In the genomic region with DNA sequence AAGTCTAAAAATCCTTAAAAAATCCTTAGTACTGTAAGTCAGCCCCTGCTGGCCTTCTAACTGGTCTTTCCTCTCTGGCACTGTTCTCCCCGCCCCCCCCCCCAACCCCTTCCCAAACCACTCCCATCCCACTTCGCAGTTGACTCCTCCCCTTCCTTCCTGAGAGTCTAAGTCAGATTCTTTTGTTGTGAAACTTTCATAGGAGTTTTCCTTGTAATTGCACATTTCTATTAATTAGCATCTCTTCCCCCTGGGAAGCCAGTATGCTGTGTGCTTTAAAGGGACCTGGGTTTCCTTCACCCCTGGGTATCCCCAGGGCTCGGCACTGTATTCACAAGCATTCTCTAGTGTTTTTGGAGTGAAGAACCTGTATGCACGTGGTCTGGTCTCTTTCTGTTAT, we compare ENCODE assay signal across 10 mouse cellular contexts. TPM values are rescaled to one million over a fixed set of nuclear protein-coding genes. Genes with fewer than 3 reads are reported as not detected.
DNase-seq lines count a peak whose midpoint lies in the region; ATAC-seq and TF ChIP-seq lines count a peak whose summit lies in the region.
"Had no signal": no experiment of that assay in that cellular context is flagged by ENCODE, and none has a peak within 500 bp of the region (broad histone marks: within the 10 kb centered on the region; RNA-seq: fewer than 3 reads in every experiment).

No protein-coding gene starts in this region.

- H3K4me2 ChIP-seq in stomach, embryonic 16.5 days (ENCODE audit: low read depth, low read length): 0 out of 2 replicates have a peak overlapping the region, but pooled peaks have one; percentile 2
- H3K4me2 ChIP-seq in stomach, postnatal 0 days (replicated peaks; ENCODE audit: low read depth): no peak overlapping the region
- H3K4me2 ChIP-seq in heart, embryonic 16.5 days (ENCODE audit: low read depth, low read length): 0 out of 2 replicates have a peak overlapping the region, but pooled peaks have one; percentile 31
- H3K4me2 ChIP-seq in intestine, postnatal 0 days (replicated peaks; ENCODE audit: low read depth): no peak overlapping the region
- H3K4me2 ChIP-seq: hindbrain, embryonic 12.5 days; stomach, embryonic 15.5 days had no signal

- H3K9ac ChIP-seq in stomach, embryonic 16.5 days (ENCODE audit: low read length): peak overlapping the region; percentile 23; the same call in 1 of the 2 replicates
- H3K9ac ChIP-seq in stomach, postnatal 0 days (ENCODE audit: low read length): no peak overlapping the region
- H3K9ac ChIP-seq in heart, embryonic 16.5 days (ENCODE audit: low read length): no peak overlapping the region
- no peak overlapping the region for H3K9ac ChIP-seq in intestine, postnatal 0 days (ENCODE audit: low read depth, low read length)
- H3K9ac ChIP-seq: hindbrain, embryonic 12.5 days; stomach, embryonic 15.5 days had no signal

- H3K4me1 ChIP-seq in stomach, embryonic 16.5 days (ENCODE audit: control insufficient read depth, insufficient read depth, low read length): peaks cover 54% of the 10 kb centered on the region
- H3K4me1 ChIP-seq in stomach, postnatal 0 days (replicated peaks; ENCODE audit: control insufficient read depth, insufficient read depth): peaks cover 12% of the 10 kb centered on the region; the same call in 1 of the 2 replicates
- peaks cover 70% of the 10 kb centered on the region for H3K4me1 ChIP-seq in heart, embryonic 16.5 days (ENCODE audit: control insufficient read depth, insufficient read depth, low read length)
- H3K4me1 ChIP-seq in intestine, postnatal 0 days (replicated peaks; ENCODE audit: control insufficient read depth, insufficient read depth, low read length): no peaks in the 10 kb centered on the region

- peak overlapping the region; percentile 47; the same call in 1 of the 2 replicates for H3K27ac ChIP-seq in stomach, embryonic 16.5 days (ENCODE audit: low read length)
- H3K27ac ChIP-seq in stomach, postnatal 0 days (replicated peaks): no peak overlapping the region
- H3K27ac ChIP-seq in heart, embryonic 16.5 days (ENCODE audit: low read length): no peak overlapping the region
- no peak overlapping the region for H3K27ac ChIP-seq in intestine, postnatal 0 days (ENCODE audit: low read depth, low read length)
- H3K27ac ChIP-seq: hindbrain, embryonic 12.5 days had no signal

- no peak for TF ChIP-seq EP300 in stomach, postnatal 0 days (optimal IDR thresholded peaks at IDR 0.05)

- peak; percentile 2 to 17 for DNase-seq in kidney, adult 8-10 months
- DNase-seq in kidney, adult 18-20 months: no peak
- DNase-seq in stomach, postnatal 0 days (ENCODE audit: low spot score): no peak
- DNase-seq in naive thymus-derived CD4-positive, alpha-beta T cell, adult 2 months (ENCODE audit: low read depth): peak; percentile 36
- DNase-seq: right cerebral cortex, postnatal 14 days had no signal

- no peak overlapping the region for H3K4me3 ChIP-seq in stomach, embryonic 16.5 days (replicated peaks; ENCODE audit: low read length)
- no peak overlapping the region for H3K4me3 ChIP-seq in stomach, postnatal 0 days (ENCODE audit: low read depth, low read length)
- no peak overlapping the region for H3K4me3 ChIP-seq in heart, embryonic 16.5 days (ENCODE audit: low read length)
- no peak overlapping the region for H3K4me3 ChIP-seq in intestine, postnatal 0 days (ENCODE audit: low read depth, low read length)
- H3K4me3 ChIP-seq: hindbrain, embryonic 12.5 days; stomach, embryonic 15.5 days had no signal

- 30% methylated on average over 4 of the region's 4 CpGs for WGBS in stomach, embryonic 16.5 days
- WGBS in stomach, postnatal 0 days: 35% methylated on average over 4 of the region's 4 CpGs
- 29% methylated on average over 4 of the region's 4 CpGs for WGBS in heart, embryonic 16.5 days
- WGBS in intestine, postnatal 0 days: 50% methylated on average over 4 of the region's 4 CpGs

- no peaks in the 10 kb centered on the region; the same call in 1 of the 2 replicates for H3K36me3 ChIP-seq in stomach, embryonic 16.5 days (ENCODE audit: control insufficient read depth, insufficient read depth, low read length)
- no peaks in the 10 kb centered on the region for H3K36me3 ChIP-seq in stomach, postnatal 0 days (ENCODE audit: control insufficient read depth, insufficient read depth, low read length)
- H3K36me3 ChIP-seq in heart, embryonic 16.5 days (ENCODE audit: control insufficient read depth, insufficient read depth): no peaks in the 10 kb centered on the region
- H3K36me3 ChIP-seq in intestine, postnatal 0 days (ENCODE audit: control insufficient read depth, insufficient read depth): no peaks in the 10 kb centered on the region; the same call in 1 of the 2 replicates
- H3K36me3 ChIP-seq: hindbrain, embryonic 12.5 days; stomach, embryonic 15.5 days had no signal

- no peaks in the 10 kb centered on the region for H3K27me3 ChIP-seq in stomach, embryonic 16.5 days (ENCODE audit: control insufficient read depth, insufficient read depth, low read length)
- no peaks in the 10 kb centered on the region for H3K27me3 ChIP-seq in stomach, postnatal 0 days (ENCODE audit: control insufficient read depth, insufficient read depth, low read length)
- no peaks in the 10 kb centered on the region for H3K27me3 ChIP-seq in heart, embryonic 16.5 days (ENCODE audit: control insufficient read depth, insufficient read depth, low read length)
- no peaks in the 10 kb centered on the region for H3K27me3 ChIP-seq in intestine, postnatal 0 days (replicated peaks; ENCODE audit: control insufficient read depth, insufficient read depth, low read length)
- H3K27me3 ChIP-seq: hindbrain, embryonic 12.5 days; stomach, embryonic 15.5 days had no signal

- no peaks in the 10 kb centered on the region for H3K9me3 ChIP-seq in stomach, embryonic 16.5 days (replicated peaks; ENCODE audit: control insufficient read depth, low read length)
- H3K9me3 ChIP-seq in stomach, postnatal 0 days (ENCODE audit: control insufficient read depth, low read length): no peaks in the 10 kb centered on the region
- no peaks in the 10 kb centered on the region for H3K9me3 ChIP-seq in heart, embryonic 16.5 days (replicated peaks; ENCODE audit: control insufficient read depth, low read length)
- H3K9me3 ChIP-seq in intestine, postnatal 0 days (ENCODE audit: control insufficient read depth): no peaks in the 10 kb centered on the region
- H3K9me3 ChIP-seq: hindbrain, embryonic 12.5 days; stomach, embryonic 15.5 days had no signal

- ATAC-seq in stomach, embryonic 16.5 days (ENCODE audit: insufficient read depth, low FRiP score): no peak
- no peak for ATAC-seq in stomach, postnatal 0 days (ENCODE audit: low FRiP score, low TSS enrichment)
- no peak for ATAC-seq in heart, embryonic 16.5 days (replicated peaks; ENCODE audit: extremely low read depth, insufficient read depth, low FRiP score)
- ATAC-seq in intestine, postnatal 0 days: no peak

- no peak for TF ChIP-seq CTCF in stomach, postnatal 0 days (IDR thresholded peaks at IDR 0.05; ENCODE audit: low read depth)
- no peak for TF ChIP-seq CTCF in intestine, postnatal 0 days (IDR thresholded peaks at IDR 0.05; ENCODE audit: low read depth)

RNA-seq across cellular contexts. Expression of a gene that starts 10.1 kb away (rescaled TPM):
- 117 and 125 TPM in 2 replicates for polyA plus RNA-seq in stomach, embryonic 16.5 days (2015; fragmentation: Nextera tagmentation; extraction: Ambion mirVana)
- polyA plus RNA-seq in stomach, postnatal 0 days (2015; fragmentation: Nextera tagmentation; extraction: Ambion mirVana): 67.9 and 89.9 TPM in 2 replicates
- polyA plus RNA-seq in heart, embryonic 16.5 days (2015; fragmentation: Nextera tagmentation; extraction: Ambion mirVana): 141 and 176 TPM in 2 replicates
- polyA plus RNA-seq in intestine, postnatal 0 days (2015; fragmentation: Nextera tagmentation; extraction: Ambion mirVana): 53.6 and 57.4 TPM in 2 replicates

Comparison
In these comparisons a context has a peak if more than half of its experiments do, and no peak if none do; other contexts are left out.
1. DNase-seq: peak in kidney, adult 8-10 months (2 of 2) and naive thymus-derived CD4-positive, alpha-beta T cell, adult 2 months (single experiment); none in kidney, adult 18-20 months (single experiment) and stomach, postnatal 0 days (single experiment).
2. H3K4me2 ChIP-seq: peak in stomach, embryonic 16.5 days (single experiment) and heart, embryonic 16.5 days (single experiment); none in stomach, postnatal 0 days (single experiment) and intestine, postnatal 0 days (single experiment).